Mouse (Mus musculus): ENCODE data around the gene Pnpla5.
"Not testable (repeated sequence)": the region's sequence is repeated elsewhere in the genome, so short reads cannot be mapped to it uniquely, and the experiment has no call there.

The Pnpla5 gene

GRCm38 (mm10) chr15:84116466-84116865 lies 6.5 kb downstream of the Pnpla5 start:
- no peak for DNase-seq

GRCm38 (mm10) chr15:84115727-84116126 lies 7.2 kb downstream of the Pnpla5 start:
- DNase-seq: no peak

- DNase-seq: no peak
These were observed 9.1 kb downstream of the Pnpla5 start for GRCm38 (mm10) chr15:84113873-84114272.

- peak in 1 of 2 experiments; percentile 66 for DNase-seq
These were observed 14.1 kb downstream of the Pnpla5 start for GRCm38 (mm10) chr15:84108899-84109298.

- no peak for DNase-seq
These were observed 17.0 kb downstream of the Pnpla5 start for GRCm38 (mm10) chr15:84105924-84106500.

GRCm38 (mm10) chr15:84105105-84105923 lies 17.7 kb downstream of the Pnpla5 start, which contains the start of gene Sult4a1:
TSS of gene Sult4a1 (minus strand) at chr15:84105754.
- DNase-seq: peak in 1 of 2 experiments; percentile 7

- no peak for DNase-seq
These were observed 18.3 kb downstream of the Pnpla5 start for GRCm38 (mm10) chr15:84104626-84105025.

- not testable (repeated sequence) for DNase-seq
These were observed 25.4 kb downstream of the Pnpla5 start for GRCm38 (mm10) chr15:84097536-84097935.

GRCm38 (mm10) chr15:84096051-84096450 lies 26.9 kb downstream of the Pnpla5 start:
- DNase-seq: no peak

GRCm38 (mm10) chr15:84094921-84095320 lies 28.1 kb downstream of the Pnpla5 start:
- DNase-seq: no peak

GRCm38 (mm10) chr15:84086775-84087174 lies 36.2 kb downstream of the Pnpla5 start:
- no peak for DNase-seq

- DNase-seq: peak in 1 of 2 experiments; percentile 26
These were observed 36.6 kb downstream of the Pnpla5 start for GRCm38 (mm10) chr15:84086364-84086763.

GRCm38 (mm10) chr15:84080069-84080468 lies 42.9 kb downstream of the Pnpla5 start:
- DNase-seq: no peak

GRCm38 (mm10) chr15:84079519-84079918 lies 43.5 kb downstream of the Pnpla5 start:
- no peak for DNase-seq

- DNase-seq: no peak
These were observed 44.3 kb downstream of the Pnpla5 start for GRCm38 (mm10) chr15:84078667-84079066.

- no peak for DNase-seq
These were observed 45.8 kb downstream of the Pnpla5 start for GRCm38 (mm10) chr15:84077151-84077550.

GRCm38 (mm10) chr15:84074705-84075185 lies 48.2 kb downstream of the Pnpla5 start:
- peak in 1 of 2 experiments; percentile 31 for DNase-seq

GRCm38 (mm10) chr15:84073911-84074704 lies 48.9 kb downstream of the Pnpla5 start:
- peak; percentile 18 to 81 for DNase-seq

GRCm38 (mm10) chr15:84073058-84073457 lies 49.9 kb downstream of the Pnpla5 start:
- no peak for DNase-seq

- DNase-seq: peak; percentile 18 to 76
These were observed 50.7 kb downstream of the Pnpla5 start for GRCm38 (mm10) chr15:84072226-84072625.

- DNase-seq: no peak
These were observed 52.8 kb downstream of the Pnpla5 start for GRCm38 (mm10) chr15:84070116-84070676.

GRCm38 (mm10) chr15:84069455-84070050 lies 53.4 kb downstream of the Pnpla5 start:
- no peak for DNase-seq
